Mouse (Mus musculus): ENCODE measurements at regions not wholly inside any gene's neighbourhood (a gene's known extent, or its start where the extent isn't known, plus 50 kb on each side); places are given as distances from the start of the nearest gene placed in this dataset.
A peak's percentile ranks its signal among the peaks of the same experiment; 100 is the strongest.
"Not testable (repeated sequence)": the region's sequence is repeated elsewhere in the genome, so short reads cannot be mapped to it uniquely, and the experiment has no call there.

DNA sequence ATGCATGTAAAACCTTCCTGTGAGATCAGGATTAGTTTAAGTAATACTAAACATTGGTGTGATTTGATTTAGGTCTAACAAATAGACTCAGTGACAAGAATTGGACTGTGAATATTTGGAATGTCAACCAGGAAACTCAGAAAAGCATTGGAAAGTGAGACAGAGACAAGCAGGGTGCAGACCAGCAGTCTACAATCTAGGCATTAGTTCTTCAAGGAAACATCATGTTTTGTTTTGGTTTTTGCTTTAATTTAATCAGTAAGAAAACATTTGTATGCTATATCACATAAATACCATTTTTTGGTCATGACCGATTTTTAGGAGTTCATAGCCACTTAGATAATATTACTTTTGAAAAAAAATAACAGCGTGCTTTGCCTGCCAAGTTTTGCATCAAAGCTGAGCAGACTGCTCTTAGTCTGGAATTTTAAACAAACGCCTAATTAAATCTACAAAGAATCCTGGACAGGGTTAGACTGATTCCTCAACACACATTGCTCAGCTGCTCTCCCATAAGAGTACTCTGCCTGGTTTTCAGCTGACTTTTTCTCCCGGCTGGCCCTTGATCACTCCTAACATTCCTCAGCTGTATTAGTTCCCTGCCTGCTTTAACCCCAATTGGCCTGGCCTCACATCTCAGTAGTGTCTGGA, 396.5 kb upstream of the Kcnh7 start:
- TF ChIP-seq CTCF (IDR thresholded peaks at IDR 0.05; ENCODE audit: low read depth), result no peak
- no peak overlapping the region for H3K27ac ChIP-seq

DNA sequence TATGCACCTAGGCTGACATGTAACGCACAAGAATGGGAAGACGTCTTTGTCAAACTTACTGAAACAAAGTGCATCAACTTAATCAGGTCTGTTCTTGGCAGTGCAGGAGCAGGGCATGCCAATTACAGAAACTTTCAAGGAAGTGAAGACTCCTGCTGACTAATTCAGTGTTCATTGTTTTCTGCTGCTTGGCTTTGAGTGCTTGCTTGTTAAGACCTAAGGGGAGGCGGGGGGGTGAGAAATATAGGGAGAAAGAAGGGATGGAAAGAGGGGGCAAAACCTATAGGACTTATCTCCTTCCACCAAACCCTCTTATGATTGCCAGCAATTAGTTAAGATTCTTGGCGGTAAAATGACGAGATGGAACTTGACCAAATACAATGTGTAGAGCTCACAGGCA, 391.1 kb upstream of the Kcnh7 start:
- TF ChIP-seq CTCF (IDR thresholded peaks at IDR 0.05; ENCODE audit: low read depth), result no peak
- Histone ChIP-seq H3K27ac (no peak overlapping the region), H3K36me3 (ENCODE audit: insufficient read depth, low read length) (no peaks in the 10 kb centered on the region), H3K4me1 (replicated peaks; ENCODE audit: insufficient read depth, low read length) (no peaks in the 10 kb centered on the region), H3K4me2 (ENCODE audit: low read length) (no peak overlapping the region), H3K9ac (ENCODE audit: low read depth, low read length) (no peak overlapping the region), H3K27me3 (ENCODE audit: insufficient read depth, low read length) (no peaks in the 10 kb centered on the region), H3K9me3 (replicated peaks; ENCODE audit: low read length) (no peaks in the 10 kb centered on the region), H3K4me3 (replicated peaks; ENCODE audit: low read depth, low read length) (no peak overlapping the region)
- no peak for DNase-seq (ENCODE audit: low spot score)
- 85% methylated on average over 5 of the region's 5 CpGs for WGBS
- ATAC-seq (replicated peaks; ENCODE audit: low FRiP score, low read depth), result no peak

More for the DNA sequence above, 396.5 kb upstream of the Kcnh7 start:
- ATAC-seq (replicated peaks; ENCODE audit: low FRiP score, low read depth) (no peak), DNase-seq (ENCODE audit: low spot score) (peak; percentile 50)
- no peaks in the 10 kb centered on the region for H3K36me3 ChIP-seq (ENCODE audit: insufficient read depth, low read length)
- no peak overlapping the region for H3K4me3 ChIP-seq (replicated peaks; ENCODE audit: low read depth, low read length)
- H3K4me2 ChIP-seq (ENCODE audit: low read length), result no peak overlapping the region
- no peaks in the 10 kb centered on the region for H3K4me1 ChIP-seq (replicated peaks; ENCODE audit: insufficient read depth, low read length)
- WGBS, result 51% methylated on average over 4 of the region's 4 CpGs
- no peaks in the 10 kb centered on the region for H3K27me3 ChIP-seq (ENCODE audit: insufficient read depth, low read length)
- no peaks in the 10 kb centered on the region for H3K9me3 ChIP-seq (replicated peaks; ENCODE audit: low read length)
- H3K9ac ChIP-seq (ENCODE audit: low read depth, low read length), result no peak overlapping the region

DNA sequence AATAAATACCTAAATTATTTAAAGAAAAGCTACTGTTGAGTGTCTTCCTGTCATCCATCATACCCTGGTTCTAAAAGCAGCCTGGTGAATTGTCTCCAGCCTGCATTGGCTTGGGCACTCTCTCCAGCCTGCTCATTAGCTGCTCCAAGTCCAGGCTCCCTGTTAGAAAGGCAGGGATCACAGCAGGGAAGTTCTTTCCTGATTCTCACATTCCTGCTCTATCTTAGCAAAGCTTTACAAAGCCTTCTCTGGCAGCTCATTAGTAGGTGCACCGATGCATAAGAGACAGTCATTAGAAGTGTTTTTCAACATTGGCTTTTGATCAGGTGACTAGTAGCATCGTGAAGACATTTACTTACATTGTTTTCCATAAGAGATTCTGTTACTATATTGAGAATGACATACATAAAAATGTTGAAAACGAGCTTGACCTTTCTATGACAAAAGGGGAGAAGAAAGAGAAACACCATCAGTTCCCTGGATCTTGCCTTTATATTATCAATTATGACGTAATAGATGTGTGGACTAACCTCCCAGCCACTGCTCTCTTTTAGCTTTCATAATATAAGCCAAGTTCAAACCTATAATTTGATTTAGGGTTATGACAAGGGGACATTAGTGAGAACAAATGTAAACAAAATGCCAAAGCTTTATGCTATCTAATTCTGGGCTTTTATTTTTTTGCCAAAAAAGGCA, 390.1 kb upstream of the Kcnh7 start:
- no peak for TF ChIP-seq CTCF (IDR thresholded peaks at IDR 0.05; ENCODE audit: low read depth)
- WGBS, result 46% methylated on average over 4 of the region's 4 CpGs
- H3K4me2 ChIP-seq (ENCODE audit: low read length), result no peak overlapping the region
- no peaks in the 10 kb centered on the region for H3K4me1 ChIP-seq (replicated peaks; ENCODE audit: insufficient read depth, low read length)
- no peak overlapping the region for H3K27ac ChIP-seq
- no peaks in the 10 kb centered on the region for H3K27me3 ChIP-seq (ENCODE audit: insufficient read depth, low read length)
- no peaks in the 10 kb centered on the region for H3K36me3 ChIP-seq (ENCODE audit: insufficient read depth, low read length)
- no peak for DNase-seq (ENCODE audit: low spot score)
- H3K9ac ChIP-seq (ENCODE audit: low read depth, low read length), result no peak overlapping the region
- no peak for ATAC-seq (replicated peaks; ENCODE audit: low FRiP score, low read depth)
- no peak overlapping the region for H3K4me3 ChIP-seq (replicated peaks; ENCODE audit: low read depth, low read length)
- H3K9me3 ChIP-seq (replicated peaks; ENCODE audit: low read length), result no peaks in the 10 kb centered on the region

DNA sequence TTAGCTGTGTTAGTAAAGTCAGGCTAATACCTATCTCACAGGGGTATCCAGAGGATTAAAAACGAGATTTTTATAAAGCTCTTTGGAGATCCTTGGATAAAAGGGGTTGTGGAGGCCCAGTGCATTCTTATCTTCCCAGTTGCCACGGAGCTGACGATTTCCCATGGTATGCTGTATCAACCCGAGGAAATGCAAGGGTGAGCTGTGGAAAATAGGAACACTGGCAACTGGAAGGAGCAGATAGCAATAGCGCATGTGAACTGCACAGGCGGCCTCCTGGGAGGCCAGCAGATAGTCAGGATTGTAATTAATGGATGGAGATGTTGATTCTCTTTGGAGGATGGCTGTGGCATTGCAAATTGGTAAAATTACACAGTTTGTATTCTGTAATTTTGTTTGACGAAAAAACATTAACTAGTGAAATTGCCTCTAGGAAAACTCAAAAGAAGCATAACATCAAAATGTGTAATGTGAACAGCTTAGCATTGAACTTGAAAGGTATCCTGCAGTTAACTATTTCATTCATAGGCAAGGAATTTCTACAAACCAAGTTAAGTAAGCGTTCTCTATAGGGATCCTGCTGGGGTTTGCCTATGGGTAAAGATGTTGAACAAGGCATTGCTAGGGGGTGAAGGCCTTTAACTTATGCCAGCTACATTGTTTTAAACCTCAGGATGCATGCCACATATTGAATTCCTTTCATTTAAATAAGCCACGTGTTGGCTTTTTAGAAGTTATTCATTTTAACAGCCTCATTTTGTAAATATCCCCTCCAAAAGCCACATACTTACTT, 389.1 kb upstream of the Kcnh7 start:
- Histone ChIP-seq H3K4me2 (ENCODE audit: low read length) (no peak overlapping the region), H3K9me3 (replicated peaks; ENCODE audit: low read length) (no peaks in the 10 kb centered on the region), H3K27ac (no peak overlapping the region), H3K36me3 (ENCODE audit: insufficient read depth, low read length) (no peaks in the 10 kb centered on the region), H3K27me3 (ENCODE audit: insufficient read depth, low read length) (no peaks in the 10 kb centered on the region), H3K4me1 (replicated peaks; ENCODE audit: insufficient read depth, low read length) (no peaks in the 10 kb centered on the region), H3K4me3 (replicated peaks; ENCODE audit: low read depth, low read length) (no peak overlapping the region), H3K9ac (ENCODE audit: low read depth, low read length) (no peak overlapping the region)
- ATAC-seq (replicated peaks; ENCODE audit: low FRiP score, low read depth), result no peak
- no peak for DNase-seq (ENCODE audit: low spot score)
- TF ChIP-seq CTCF (IDR thresholded peaks at IDR 0.05; ENCODE audit: low read depth), result no peak
- WGBS, result 70% methylated on average over 9 of the region's 9 CpGs

DNA sequence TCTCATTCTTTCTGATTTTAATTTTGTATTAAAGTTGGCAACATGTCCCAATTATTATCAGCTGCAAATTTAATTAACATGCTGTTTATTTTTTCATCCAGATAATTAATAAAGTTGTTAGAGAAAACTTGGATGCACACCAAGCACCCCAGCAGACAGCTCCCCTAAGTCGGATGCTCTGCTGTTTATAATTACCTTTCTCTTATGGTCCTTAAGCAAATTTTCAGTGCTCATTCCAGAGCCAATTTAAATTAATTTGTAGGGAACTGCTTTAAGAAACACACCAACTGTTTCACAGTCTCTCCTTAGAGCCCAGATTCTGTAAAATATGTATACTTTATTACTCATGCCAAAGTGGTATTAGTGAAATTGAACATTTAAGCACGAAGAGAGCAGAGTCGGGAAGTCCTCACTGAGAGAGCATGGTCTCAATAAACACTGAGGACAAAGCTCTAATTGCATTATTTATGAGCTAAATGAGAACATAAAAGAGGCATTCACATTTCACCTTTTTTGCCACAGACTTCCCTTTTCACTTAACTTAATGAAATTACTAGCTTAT, 372.9 kb upstream of the Kcnh7 start:
- no peak for ATAC-seq (replicated peaks; ENCODE audit: low FRiP score, low read depth)
- WGBS, result 48% methylated on average over 3 of the region's 3 CpGs
- TF ChIP-seq CTCF (IDR thresholded peaks at IDR 0.05; ENCODE audit: low read depth), result no peak

DNA sequence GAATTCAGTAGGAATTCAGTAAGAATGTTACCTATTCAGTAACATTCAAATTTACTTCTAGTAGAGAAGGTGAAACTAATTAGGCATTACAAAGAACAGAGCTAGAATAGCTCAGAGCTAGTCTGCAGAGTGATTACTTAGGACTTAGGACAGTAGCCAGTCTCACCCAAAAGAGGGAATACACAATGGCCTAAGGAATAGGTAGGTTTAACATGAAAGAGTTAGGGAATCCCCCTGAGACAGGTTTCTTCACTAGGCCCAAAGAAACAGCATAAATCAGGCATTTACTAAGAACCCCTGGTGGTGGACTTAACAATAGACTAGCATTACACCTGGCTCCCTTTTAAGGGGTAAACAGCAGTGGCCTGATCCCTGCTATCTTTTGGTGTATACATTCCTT, 357.7 kb upstream of the Kcnh7 start:
- H3K9ac ChIP-seq (ENCODE audit: low read depth, low read length); H3K4me1 ChIP-seq (replicated peaks; ENCODE audit: insufficient read depth, low read length); H3K4me3 ChIP-seq (replicated peaks; ENCODE audit: low read depth, low read length); H3K27ac ChIP-seq; H3K9me3 ChIP-seq (replicated peaks; ENCODE audit: low read length); H3K27me3 ChIP-seq (ENCODE audit: insufficient read depth, low read length); DNase-seq (ENCODE audit: low spot score); ATAC-seq (replicated peaks; ENCODE audit: low FRiP score, low read depth); H3K36me3 ChIP-seq (ENCODE audit: insufficient read depth, low read length); H3K4me2 ChIP-seq (ENCODE audit: low read length): not testable (repeated sequence)

More for the DNA sequence above, 372.9 kb upstream of the Kcnh7 start:
- DNase-seq (ENCODE audit: low spot score), result no peak
- no peak overlapping the region for H3K4me2 ChIP-seq (ENCODE audit: low read length)
- H3K9me3 ChIP-seq (replicated peaks; ENCODE audit: low read length), result no peaks in the 10 kb centered on the region
- no peaks in the 10 kb centered on the region for H3K27me3 ChIP-seq (ENCODE audit: insufficient read depth, low read length)
- no peak overlapping the region for H3K4me3 ChIP-seq (replicated peaks; ENCODE audit: low read depth, low read length)
- no peak overlapping the region for H3K27ac ChIP-seq
- H3K4me1 ChIP-seq (replicated peaks; ENCODE audit: insufficient read depth, low read length), result no peaks in the 10 kb centered on the region
- H3K36me3 ChIP-seq (ENCODE audit: insufficient read depth, low read length), result no peaks in the 10 kb centered on the region
- H3K9ac ChIP-seq (ENCODE audit: low read depth, low read length), result no peak overlapping the region
